Mouse (Mus musculus) kidney, postnatal 0 days (tissue): ENCODE measurements at regions not wholly inside any gene's neighbourhood (a gene's known extent, or its start where the extent isn't known, plus 50 kb on each side); places are given as distances from the start of the nearest gene placed in this dataset.

Experiments used
- ATAC-seq: fragments of 200-750 bp; cut with Nextera tagmentation; replicated peaks from 2 replicates; pipeline ENCODE4 v1.8.0; 2017; ENCODE audit warnings: low read depth, moderate number of reproducible peaks, moderate TSS enrichment, moderate library complexity; ENCODE audit not compliant: low FRiP score
- DNase-seq: peaks from one replicate; pipeline ENCODE4 v3.0.0-alpha.2; 2016; ENCODE audit warnings: low spot score
- H3K27ac ChIP-seq: fragments of 300-500 bp; sonication (generic); 2 replicates; pipeline ENCODE4 v1.5.1; 2014; ENCODE audit warnings: mild to moderate bottlenecking
- H3K27me3 ChIP-seq: fragments of 300-500 bp; sonication (generic); 2 replicates; pipeline ENCODE4 v1.6.1; 2014; ENCODE audit warnings: low read length, mixed read lengths; ENCODE audit not compliant: insufficient read depth
- H3K36me3 ChIP-seq: fragments of 300-500 bp; sonication (generic); 2 replicates; pipeline ENCODE4 v1.6.1; 2014; ENCODE audit warnings: low read length, mixed read lengths; ENCODE audit not compliant: insufficient read depth
- H3K4me1 ChIP-seq: fragments of 300-500 bp; sonication (generic); replicated peaks from 2 replicates; pipeline ENCODE4 v1.6.1; 2014; ENCODE audit warnings: antibody characterized with exemption, low read length, mixed read lengths; ENCODE audit not compliant: insufficient read depth
- H3K4me2 ChIP-seq: fragments of 300-500 bp; sonication (generic); 2 replicates; pipeline ENCODE4 v1.6.1; 2014; ENCODE audit warnings: mild to moderate bottlenecking, low read length, moderate library complexity, mixed read lengths
- H3K4me3 ChIP-seq: fragments of 300-500 bp; sonication (generic); replicated peaks from 2 replicates; pipeline ENCODE4 v1.5.1; 2014; ENCODE audit warnings: low read depth, low read length
- H3K9ac ChIP-seq: fragments of 300-500 bp; sonication (generic); 2 replicates; pipeline ENCODE4 v1.6.1; 2014; ENCODE audit warnings: low read depth, low read length
- H3K9me3 ChIP-seq: fragments of 300-500 bp; sonication (generic); replicated peaks from 2 replicates; pipeline ENCODE4 v1.6.1; 2016; ENCODE audit warnings: low read length, inconsistent platforms, mixed read lengths
- CTCF ChIP-seq: IDR thresholded peaks from 2 replicates; pipeline ENCODE4 v1.5.1; 2016; ENCODE audit warnings: antibody characterized with exemption, low read depth, mild to moderate bottlenecking, moderate library complexity
- WGBS: fragments of 180-500 bp; shearing (Covaris S2); extraction: QIAGEN DNeasy Blood & Tissue Kit; methylation state at CpG from one replicate; pipeline ENCODE4 v1.1.7; 2014; 5-methylcytosine and 5-hydroxymethylcytosine counted together

DNA sequence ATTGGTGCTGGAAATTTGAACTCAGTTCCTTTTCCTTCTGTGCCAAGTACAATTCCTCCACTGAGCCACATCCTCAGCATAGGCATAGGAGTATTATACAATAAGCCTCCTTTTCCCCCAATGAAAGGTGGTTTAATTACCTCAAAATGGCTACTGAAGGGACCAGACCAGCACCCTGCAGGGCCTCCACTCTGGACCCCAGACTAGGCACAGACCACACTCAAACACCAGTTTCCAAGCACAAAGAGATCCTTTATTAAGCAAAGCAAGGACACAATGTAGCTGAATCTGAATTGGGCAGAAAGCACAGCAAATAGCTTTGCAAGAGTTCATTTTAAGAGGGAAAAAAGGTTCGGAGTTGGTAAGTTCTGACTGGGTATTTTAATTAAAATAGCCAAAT lies 299.5 kb downstream of the Jrkl start:
- ATAC-seq = no peak
- 70% methylated on average over 1 of the region's 1 CpGs for WGBS

DNA sequence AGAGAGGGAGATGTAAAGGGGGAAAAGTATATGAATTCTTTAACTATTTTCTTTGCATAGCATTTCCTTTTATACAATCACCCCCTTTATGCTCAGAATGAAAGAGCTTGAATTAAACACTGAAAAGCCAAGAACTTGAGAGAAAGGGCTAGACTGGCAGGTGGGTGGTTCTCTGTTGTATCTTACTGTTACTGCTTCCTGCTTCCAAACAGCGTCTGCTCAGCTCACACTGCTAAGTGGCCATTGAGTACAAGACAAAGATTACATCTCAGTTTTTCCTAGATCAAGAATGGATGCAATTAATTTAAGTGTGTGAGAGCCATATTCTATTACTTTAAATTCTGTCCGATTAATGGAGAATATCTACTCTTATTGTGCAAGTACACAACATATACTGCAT lies 300.2 kb downstream of the Jrkl start:
- Histone ChIP-seq H3K27ac (no peak overlapping the region), H3K9me3 (no peaks in the 10 kb centered on the region), H3K9ac (no peak overlapping the region), H3K4me3 (no peak overlapping the region), H3K36me3 (no peaks in the 10 kb centered on the region), H3K27me3 (no peaks in the 10 kb centered on the region), H3K4me1 (no peaks in the 10 kb centered on the region), H3K4me2 (no peak overlapping the region)
- no peak for ATAC-seq
- WGBS = 71% methylated on average over 2 of the region's 2 CpGs
- no peak for TF ChIP-seq CTCF
- no peak for DNase-seq

More for the DNA sequence above, 299.5 kb downstream of the Jrkl start:
- H3K9me3 ChIP-seq = no peaks in the 10 kb centered on the region
- H3K4me3 ChIP-seq = no peak overlapping the region
- H3K27me3 ChIP-seq = no peaks in the 10 kb centered on the region
- no peaks in the 10 kb centered on the region for H3K4me1 ChIP-seq
- no peak for TF ChIP-seq CTCF
- no peaks in the 10 kb centered on the region for H3K36me3 ChIP-seq
- H3K9ac ChIP-seq = no peak overlapping the region
- no peak for DNase-seq
- no peak overlapping the region for H3K27ac ChIP-seq
- no peak overlapping the region for H3K4me2 ChIP-seq

DNA sequence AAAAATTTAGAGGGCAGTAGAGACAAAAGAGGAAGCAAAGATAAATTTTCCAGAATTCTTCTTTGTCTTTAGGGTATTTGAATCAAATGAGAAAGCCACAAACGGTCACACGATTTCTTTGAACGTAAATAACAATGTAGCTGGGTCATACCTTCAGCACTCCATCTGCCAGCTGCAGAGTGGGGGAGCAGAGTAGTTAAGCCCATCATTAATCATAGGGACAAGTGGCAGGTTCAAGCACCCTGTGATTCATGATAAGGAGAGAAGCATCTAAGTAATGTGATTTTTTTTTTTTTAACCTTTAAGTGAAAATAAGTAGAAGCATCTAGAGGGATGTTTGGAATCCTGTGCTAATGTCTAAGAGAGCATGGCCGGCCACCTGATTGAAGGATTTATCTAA lies 300.6 kb downstream of the Jrkl start:
- no peaks in the 10 kb centered on the region for H3K4me1 ChIP-seq
- H3K9ac ChIP-seq = no peak overlapping the region
- H3K27ac ChIP-seq = no peak overlapping the region
- H3K4me2 ChIP-seq = no peak overlapping the region
- DNase-seq (peak; percentile 11), ATAC-seq (no peak)
- TF ChIP-seq CTCF = no peak
- H3K9me3 ChIP-seq = no peaks in the 10 kb centered on the region
- H3K4me3 ChIP-seq = no peak overlapping the region
- no peaks in the 10 kb centered on the region for H3K27me3 ChIP-seq
- 25% methylated on average over 4 of the region's 4 CpGs for WGBS
- no peaks in the 10 kb centered on the region for H3K36me3 ChIP-seq

- TF ChIP-seq CTCF = no peak
- 74% methylated on average over 4 of the region's 4 CpGs for WGBS
- H3K27me3 ChIP-seq = no peaks in the 10 kb centered on the region
Measured at GRCm38 (mm10) chr9:12935016-12935415, 310.6 kb downstream of the Jrkl start.

GRCm38 (mm10) chr9:12925549-12926186 lies 320.0 kb downstream of the Jrkl start:
- Histone ChIP-seq H3K4me2 (no peak overlapping the region), H3K27ac (no peak overlapping the region), H3K4me3 (no peak overlapping the region), H3K9ac (no peak overlapping the region), H3K27me3 (no peaks in the 10 kb centered on the region), H3K4me1 (no peaks in the 10 kb centered on the region), H3K9me3 (no peaks in the 10 kb centered on the region), H3K36me3 (no peaks in the 10 kb centered on the region)
- 46% methylated on average over 6 of the region's 6 CpGs for WGBS
- no peak for TF ChIP-seq CTCF
- DNase-seq = peak; percentile 47
- no peak for ATAC-seq

More at GRCm38 (mm10) chr9:12935016-12935415, 310.6 kb downstream of the Jrkl start:
- Histone ChIP-seq H3K4me1 (no peaks in the 10 kb centered on the region), H3K9ac (no peak overlapping the region), H3K4me3 (no peak overlapping the region), H3K27ac (no peak overlapping the region), H3K9me3 (no peaks in the 10 kb centered on the region), H3K4me2 (no peak overlapping the region), H3K36me3 (no peaks in the 10 kb centered on the region)
- DNase-seq (no peak), ATAC-seq (no peak)

DNA sequence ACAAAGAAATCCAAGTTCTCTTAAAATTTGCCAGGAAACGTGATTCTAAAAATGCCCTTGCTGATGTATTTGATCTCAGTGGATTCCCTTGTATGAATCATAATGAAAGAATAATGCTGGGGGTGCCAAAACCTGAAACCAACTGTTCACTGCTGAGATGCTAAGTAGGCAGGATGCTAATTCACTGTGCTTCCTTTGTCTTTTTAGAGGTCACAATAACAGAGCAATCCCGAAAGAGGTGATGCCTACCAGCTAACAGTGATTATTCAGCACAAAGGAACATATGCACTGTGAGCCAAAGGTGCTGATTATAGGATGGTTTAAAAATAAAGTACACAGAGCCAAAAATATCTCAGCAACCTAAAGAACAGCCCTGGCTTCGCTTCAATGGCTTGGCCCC lies 344.9 kb downstream of the Jrkl start:
- 77% methylated on average over 3 of the region's 3 CpGs for WGBS
- H3K27me3 ChIP-seq = no peaks in the 10 kb centered on the region
- no peak overlapping the region for H3K27ac ChIP-seq
- no peak for TF ChIP-seq CTCF
- no peaks in the 10 kb centered on the region for H3K9me3 ChIP-seq
- H3K4me1 ChIP-seq = no peaks in the 10 kb centered on the region
- H3K4me2 ChIP-seq = no peak overlapping the region
- no peaks in the 10 kb centered on the region for H3K36me3 ChIP-seq
- no peak overlapping the region for H3K4me3 ChIP-seq
- H3K9ac ChIP-seq = no peak overlapping the region
- ATAC-seq (no peak), DNase-seq (no peak)

DNA sequence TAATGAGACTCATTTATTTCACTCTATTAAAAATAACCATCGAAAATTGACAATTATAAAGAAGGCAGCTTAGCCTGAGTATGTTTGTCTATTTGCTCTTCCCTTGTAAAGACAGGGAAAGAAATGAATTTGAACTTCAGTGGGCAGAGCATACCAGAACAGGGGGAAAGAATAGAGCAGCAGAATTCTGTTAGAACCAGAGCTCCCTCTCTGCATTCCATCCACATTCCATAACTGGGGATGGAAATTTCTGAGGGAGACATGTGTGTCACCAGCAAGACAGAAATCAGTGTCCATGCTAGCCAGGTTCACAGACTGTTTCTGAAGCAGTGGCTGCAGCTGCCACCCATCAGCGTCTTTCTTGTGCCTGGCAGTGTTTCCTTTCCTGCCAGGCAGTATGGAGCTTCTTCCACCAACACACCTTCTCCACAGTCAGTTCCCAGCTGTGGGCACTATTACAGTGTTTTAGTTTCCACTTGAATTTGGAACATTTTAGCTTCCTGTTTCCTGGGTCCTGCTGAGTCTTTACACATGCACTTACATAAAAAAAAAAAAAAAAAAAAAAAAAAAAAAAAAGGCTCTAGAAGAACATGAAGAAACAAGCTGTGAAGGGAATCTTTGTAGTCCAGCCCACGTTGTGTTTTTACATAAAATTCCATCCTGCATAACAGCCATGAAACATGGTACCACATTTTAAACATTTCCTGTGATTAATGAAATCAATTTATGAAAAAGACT lies 365.7 kb downstream of the Jrkl start:
- H3K4me2 ChIP-seq = no peak overlapping the region
- H3K27me3 ChIP-seq = no peaks in the 10 kb centered on the region
- H3K27ac ChIP-seq = no peak overlapping the region
- no peak for TF ChIP-seq CTCF
- H3K36me3 ChIP-seq = no peaks in the 10 kb centered on the region
- no peaks in the 10 kb centered on the region for H3K9me3 ChIP-seq
- H3K4me1 ChIP-seq = no peaks in the 10 kb centered on the region
- H3K4me3 ChIP-seq = no peak overlapping the region
- DNase-seq (peak; percentile 15), ATAC-seq (no peak)
- WGBS = 64% methylated on average over 3 of the region's 3 CpGs
- H3K9ac ChIP-seq = no peak overlapping the region
